Mouse (Mus musculus): Measurements from ENCODE around the gene Gm11985. TPM values are rescaled to one million over a fixed set of nuclear protein-coding genes. Genes with fewer than 3 reads are reported as not detected.
A peak's percentile ranks its signal among the peaks of the same experiment; 100 is the strongest.

Gene Gm11985
- polyA plus RNA-seq, 1 experiment from 2014 or later, result not detected

- H3K4me3 ChIP-seq (ENCODE audit: low read length), result no peak overlapping the region
- H3K4me2 ChIP-seq (ENCODE audit: low read depth, low read length), result no peak overlapping the region
- no peaks in the 10 kb centered on the region for H3K36me3 ChIP-seq (ENCODE audit: control insufficient read depth, insufficient read depth)
- no peaks in the 10 kb centered on the region for H3K4me1 ChIP-seq (ENCODE audit: control insufficient read depth, insufficient read depth, low read length)
- no peaks in the 10 kb centered on the region for H3K9me3 ChIP-seq (replicated peaks; ENCODE audit: control insufficient read depth, low read length)
- H3K9ac ChIP-seq (ENCODE audit: low read length), result no peak overlapping the region
- no peaks in the 10 kb centered on the region for H3K27me3 ChIP-seq (ENCODE audit: control insufficient read depth, insufficient read depth, low read length)
- no peak overlapping the region for H3K27ac ChIP-seq (ENCODE audit: low read length)
- no peak for ATAC-seq (replicated peaks; ENCODE audit: extremely low read depth, insufficient read depth, low FRiP score)
- 52% methylated on average over 4 of the region's 4 CpGs for WGBS
These were observed 9.6 kb downstream of the Gm11985 start for GRCm38 (mm10) chr11:7178724-7179123.

- H3K4me3 ChIP-seq (ENCODE audit: low read length), result no peak overlapping the region
- H3K27me3 ChIP-seq (ENCODE audit: control insufficient read depth, insufficient read depth, low read length), result no peaks in the 10 kb centered on the region
- no peak for ATAC-seq (replicated peaks; ENCODE audit: extremely low read depth, insufficient read depth, low FRiP score)
- H3K4me1 ChIP-seq (ENCODE audit: control insufficient read depth, insufficient read depth, low read length), result no peaks in the 10 kb centered on the region
- 73% methylated on average over 6 of the region's 6 CpGs for WGBS
- no peak overlapping the region for H3K9ac ChIP-seq (ENCODE audit: low read length)
- no peak overlapping the region for H3K27ac ChIP-seq (ENCODE audit: low read length)
- no peaks in the 10 kb centered on the region for H3K36me3 ChIP-seq (ENCODE audit: control insufficient read depth, insufficient read depth)
- H3K4me2 ChIP-seq (ENCODE audit: low read depth, low read length), result no peak overlapping the region
- no peaks in the 10 kb centered on the region for H3K9me3 ChIP-seq (replicated peaks; ENCODE audit: control insufficient read depth, low read length)
These were observed 14.7 kb downstream of the Gm11985 start for GRCm38 (mm10) chr11:7173664-7174063.

GRCm38 (mm10) chr11:7169645-7170044 is 18.7 kb downstream of the Gm11985 start:
- WGBS, result 93% methylated on average over 1 of the region's 1 CpGs
- no peak overlapping the region for H3K27ac ChIP-seq (ENCODE audit: low read length)
- H3K27me3 ChIP-seq (ENCODE audit: control insufficient read depth, insufficient read depth, low read length), result no peaks in the 10 kb centered on the region
- H3K4me1 ChIP-seq (ENCODE audit: control insufficient read depth, insufficient read depth, low read length), result no peaks in the 10 kb centered on the region
- H3K9me3 ChIP-seq (replicated peaks; ENCODE audit: control insufficient read depth, low read length), result no peaks in the 10 kb centered on the region
- no peak overlapping the region for H3K4me3 ChIP-seq (ENCODE audit: low read length)
- no peak for ATAC-seq (replicated peaks; ENCODE audit: extremely low read depth, insufficient read depth, low FRiP score)
- no peaks in the 10 kb centered on the region for H3K36me3 ChIP-seq (ENCODE audit: control insufficient read depth, insufficient read depth)
- H3K4me2 ChIP-seq (ENCODE audit: low read depth, low read length), result no peak overlapping the region
- H3K9ac ChIP-seq (ENCODE audit: low read length), result no peak overlapping the region

GRCm38 (mm10) chr11:7164416-7164815 is 24.0 kb downstream of the Gm11985 start:
- Histone ChIP-seq H3K27me3 (ENCODE audit: control insufficient read depth, insufficient read depth, low read length) (no peaks in the 10 kb centered on the region), H3K4me1 (ENCODE audit: control insufficient read depth, insufficient read depth, low read length) (peaks cover 8% of the 10 kb centered on the region), H3K4me2 (ENCODE audit: low read depth, low read length) (no peak overlapping the region), H3K36me3 (ENCODE audit: control insufficient read depth, insufficient read depth) (no peaks in the 10 kb centered on the region), H3K27ac (ENCODE audit: low read length) (no peak overlapping the region), H3K9me3 (replicated peaks; ENCODE audit: control insufficient read depth, low read length) (no peaks in the 10 kb centered on the region), H3K9ac (ENCODE audit: low read length) (no peak overlapping the region), H3K4me3 (ENCODE audit: low read length) (no peak overlapping the region)
- 77% methylated on average over 4 of the region's 4 CpGs for WGBS
- ATAC-seq (replicated peaks; ENCODE audit: extremely low read depth, insufficient read depth, low FRiP score), result no peak

GRCm38 (mm10) chr11:7161502-7162174 is 26.7 kb downstream of the Gm11985 start:
- H3K4me1 ChIP-seq (ENCODE audit: control insufficient read depth, insufficient read depth, low read length), result peaks cover 8% of the 10 kb centered on the region
- WGBS, result 70% methylated on average over 8 of the region's 8 CpGs
- peak; percentile 49; the same call in 1 of the 2 replicates for ATAC-seq (replicated peaks; ENCODE audit: extremely low read depth, insufficient read depth, low FRiP score)
- H3K4me3 ChIP-seq (ENCODE audit: low read length), result no peak overlapping the region
- no peaks in the 10 kb centered on the region for H3K36me3 ChIP-seq (ENCODE audit: control insufficient read depth, insufficient read depth)
- no peaks in the 10 kb centered on the region for H3K9me3 ChIP-seq (replicated peaks; ENCODE audit: control insufficient read depth, low read length)
- H3K4me2 ChIP-seq (ENCODE audit: low read depth, low read length), result no peak overlapping the region
- H3K27ac ChIP-seq (ENCODE audit: low read length), result no peak overlapping the region
- no peak overlapping the region for H3K9ac ChIP-seq (ENCODE audit: low read length)
- H3K27me3 ChIP-seq (ENCODE audit: control insufficient read depth, insufficient read depth, low read length), result no peaks in the 10 kb centered on the region

- peak overlapping the region; percentile 40 for H3K27ac ChIP-seq (ENCODE audit: low read length)
- H3K9ac ChIP-seq (ENCODE audit: low read length), result no peak overlapping the region
- H3K27me3 ChIP-seq (ENCODE audit: control insufficient read depth, insufficient read depth, low read length), result no peaks in the 10 kb centered on the region
These were observed 27.7 kb downstream of the Gm11985 start for GRCm38 (mm10) chr11:7160637-7161101.

GRCm38 (mm10) chr11:7160146-7160545 is 28.2 kb downstream of the Gm11985 start:
- Histone ChIP-seq H3K9ac (ENCODE audit: low read length) (no peak overlapping the region), H3K4me2 (ENCODE audit: low read depth, low read length) (no peak overlapping the region), H3K4me3 (ENCODE audit: low read length) (no peak overlapping the region), H3K36me3 (ENCODE audit: control insufficient read depth, insufficient read depth) (no peaks in the 10 kb centered on the region), H3K9me3 (replicated peaks; ENCODE audit: control insufficient read depth, low read length) (no peaks in the 10 kb centered on the region), H3K27ac (ENCODE audit: low read length) (peak overlapping the region; percentile 40), H3K27me3 (ENCODE audit: control insufficient read depth, insufficient read depth, low read length) (no peaks in the 10 kb centered on the region), H3K4me1 (ENCODE audit: control insufficient read depth, insufficient read depth, low read length) (peaks cover 8% of the 10 kb centered on the region)
- no peak for ATAC-seq (replicated peaks; ENCODE audit: extremely low read depth, insufficient read depth, low FRiP score)
- 52% methylated on average over 6 of the region's 6 CpGs for WGBS

More at GRCm38 (mm10) chr11:7160637-7161101, 27.7 kb downstream of the Gm11985 start:
- ATAC-seq (replicated peaks; ENCODE audit: extremely low read depth, insufficient read depth, low FRiP score), result peak; percentile 56; the same call in 1 of the 2 replicates
- 47% methylated on average over 4 of the region's 4 CpGs for WGBS
- no peaks in the 10 kb centered on the region for H3K36me3 ChIP-seq (ENCODE audit: control insufficient read depth, insufficient read depth)
- no peaks in the 10 kb centered on the region for H3K9me3 ChIP-seq (replicated peaks; ENCODE audit: control insufficient read depth, low read length)
- H3K4me3 ChIP-seq (ENCODE audit: low read length), result no peak overlapping the region
- H3K4me1 ChIP-seq (ENCODE audit: control insufficient read depth, insufficient read depth, low read length), result peaks cover 8% of the 10 kb centered on the region
- no peak overlapping the region for H3K4me2 ChIP-seq (ENCODE audit: low read depth, low read length)

GRCm38 (mm10) chr11:7158196-7158595 is 30.2 kb downstream of the Gm11985 start:
- peaks cover 8% of the 10 kb centered on the region for H3K4me1 ChIP-seq (ENCODE audit: control insufficient read depth, insufficient read depth, low read length)
- H3K4me2 ChIP-seq (ENCODE audit: low read depth, low read length), result no peak overlapping the region
- 82% methylated on average over 6 of the region's 6 CpGs for WGBS
- no peak overlapping the region for H3K9ac ChIP-seq (ENCODE audit: low read length)
- no peaks in the 10 kb centered on the region for H3K36me3 ChIP-seq (ENCODE audit: control insufficient read depth, insufficient read depth)
- no peaks in the 10 kb centered on the region for H3K9me3 ChIP-seq (replicated peaks; ENCODE audit: control insufficient read depth, low read length)
- ATAC-seq (replicated peaks; ENCODE audit: extremely low read depth, insufficient read depth, low FRiP score), result no peak
- H3K4me3 ChIP-seq (ENCODE audit: low read length), result no peak overlapping the region
- no peak overlapping the region for H3K27ac ChIP-seq (ENCODE audit: low read length)
- H3K27me3 ChIP-seq (ENCODE audit: control insufficient read depth, insufficient read depth, low read length), result no peaks in the 10 kb centered on the region

- Histone ChIP-seq H3K9me3 (replicated peaks; ENCODE audit: control insufficient read depth, low read length) (no peaks in the 10 kb centered on the region), H3K4me3 (ENCODE audit: low read length) (no peak overlapping the region), H3K4me1 (ENCODE audit: control insufficient read depth, insufficient read depth, low read length) (peaks cover 8% of the 10 kb centered on the region), H3K4me2 (ENCODE audit: low read depth, low read length) (no peak overlapping the region), H3K27me3 (ENCODE audit: control insufficient read depth, insufficient read depth, low read length) (no peaks in the 10 kb centered on the region), H3K27ac (ENCODE audit: low read length) (no peak overlapping the region), H3K36me3 (ENCODE audit: control insufficient read depth, insufficient read depth) (no peaks in the 10 kb centered on the region), H3K9ac (ENCODE audit: low read length) (no peak overlapping the region)
- no peak for ATAC-seq (replicated peaks; ENCODE audit: extremely low read depth, insufficient read depth, low FRiP score)
- WGBS, result 57% methylated on average over 4 of the region's 4 CpGs
These were observed 31.9 kb downstream of the Gm11985 start for GRCm38 (mm10) chr11:7156427-7156826.

Data from heart, embryonic 16.5 days (tissue).